Mouse (Mus musculus): ENCODE results near the gene Man2c1. TPM values are rescaled to one million over a fixed set of nuclear protein-coding genes. Genes with fewer than 3 reads are reported as not detected.

Gene Man2c1
- polyA plus RNA-seq, 1 experiment: 101 TPM

- TF ChIP-seq CTCF (IDR thresholded peaks at IDR 0.05; ENCODE audit: control insufficient read depth, insufficient read depth, low read length): no peak
- no peak for TF ChIP-seq POLR2A (IDR thresholded peaks at IDR 0.05; ENCODE audit: borderline replicate concordance, control insufficient read depth, low read depth, low read length)
- Histone ChIP-seq H3K4me3 (replicated peaks; ENCODE audit: control insufficient read depth, low read depth, low read length) (no peak overlapping the region), H3K27ac (ENCODE audit: control insufficient read depth, insufficient read depth, low read depth, low read length, poor library complexity) (no peak overlapping the region), H3K4me1 (ENCODE audit: control insufficient read depth, insufficient read depth, low read length) (no peaks in the 10 kb centered on the region)
- WGBS: 55% methylated on average over 2 of the region's 2 CpGs
Observed at GRCm38 (mm10) chr9:57163137-57163536, 32.6 kb downstream of the Man2c1 start.

DNA sequence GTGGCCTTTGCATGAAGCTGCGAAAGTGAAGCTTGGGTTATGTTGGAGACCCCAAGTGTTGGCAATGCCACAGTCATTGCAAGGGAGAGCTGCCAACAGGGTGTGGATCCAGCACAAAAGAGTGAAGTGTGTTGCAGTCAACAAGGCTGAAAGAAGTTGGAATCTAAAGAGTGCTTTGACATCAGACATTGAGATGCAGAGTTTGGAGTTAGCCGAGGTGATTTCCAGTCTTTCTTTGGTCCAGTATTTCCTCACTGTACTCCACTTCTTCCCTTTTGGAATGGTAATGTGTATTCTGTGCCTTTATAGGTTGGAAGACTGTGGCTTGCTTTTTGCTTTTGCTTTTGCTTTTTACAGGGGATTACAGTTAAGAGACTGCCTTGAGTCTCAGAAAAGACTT lies 35.7 kb downstream of the Man2c1 start:
- TF ChIP-seq POLR2A (IDR thresholded peaks at IDR 0.05; ENCODE audit: borderline replicate concordance, control insufficient read depth, low read depth, low read length) (no peak), CTCF (IDR thresholded peaks at IDR 0.05; ENCODE audit: control insufficient read depth, insufficient read depth, low read length) (no peak)
- Histone ChIP-seq H3K4me3 (replicated peaks; ENCODE audit: control insufficient read depth, low read depth, low read length) (no peak overlapping the region), H3K4me1 (ENCODE audit: control insufficient read depth, insufficient read depth, low read length) (no peaks in the 10 kb centered on the region), H3K27ac (ENCODE audit: control insufficient read depth, insufficient read depth, low read depth, low read length, poor library complexity) (no peak overlapping the region)
- 91% methylated on average over 2 of the region's 2 CpGs for WGBS

DNA sequence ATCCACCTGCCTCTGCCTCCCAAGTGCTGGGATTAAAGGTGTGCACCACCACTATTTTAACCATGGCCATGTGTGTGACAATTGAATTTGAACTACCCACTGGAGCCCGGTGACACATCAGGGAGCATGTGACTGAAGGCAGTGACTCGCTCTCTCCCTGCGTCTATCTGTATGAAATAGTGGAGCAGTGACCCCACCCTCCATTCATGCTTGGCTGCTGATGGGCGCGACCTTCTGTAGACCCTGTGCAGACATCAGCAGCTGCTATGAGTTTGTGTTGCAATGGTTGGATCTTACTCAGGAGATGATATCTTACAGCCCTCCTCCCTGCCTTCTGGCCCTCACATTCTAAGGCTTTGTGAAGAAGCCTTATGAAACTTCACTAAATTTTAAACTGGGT lies 37.9 kb downstream of the Man2c1 start:
- TF ChIP-seq POLR2A (IDR thresholded peaks at IDR 0.05; ENCODE audit: borderline replicate concordance, control insufficient read depth, low read depth, low read length) (no peak), CTCF (IDR thresholded peaks at IDR 0.05; ENCODE audit: control insufficient read depth, insufficient read depth, low read length) (no peak)
- Histone ChIP-seq H3K4me1 (ENCODE audit: control insufficient read depth, insufficient read depth, low read length) (no peaks in the 10 kb centered on the region), H3K4me3 (replicated peaks; ENCODE audit: control insufficient read depth, low read depth, low read length) (no peak overlapping the region), H3K27ac (ENCODE audit: control insufficient read depth, insufficient read depth, low read depth, low read length, poor library complexity) (no peak overlapping the region)
- WGBS: 81% methylated on average over 5 of the region's 5 CpGs

Other genes starting within 250 kb of the Man2c1 start
- 2.4 and 3.4 TPM in 2 replicates for gene Snx33, start 202.3 kb upstream of the Man2c1 start, polyA plus RNA-seq (2011; ENCODE audit: insufficient read depth, insufficient read length, low replicate concordance, missing spikeins)
- 36.0 and 83.1 TPM in 2 replicates for gene Imp3, start 193.2 kb upstream of the Man2c1 start, polyA plus RNA-seq (2011; ENCODE audit: insufficient read depth, insufficient read length, low replicate concordance, missing spikeins)
- gene Snupn, start 179.8 kb upstream of the Man2c1 start, polyA plus RNA-seq (2011; ENCODE audit: insufficient read depth, insufficient read length, low replicate concordance, missing spikeins): 5.2 and 14.9 TPM in 2 replicates
- 3.3 and 6.0 TPM in 2 replicates for gene Ptpn9, start 135.8 kb upstream of the Man2c1 start, polyA plus RNA-seq (2011; ENCODE audit: insufficient read depth, insufficient read length, low replicate concordance, missing spikeins)
- gene Sin3a, start 58.6 kb upstream of the Man2c1 start, polyA plus RNA-seq (2011; ENCODE audit: insufficient read depth, insufficient read length, low replicate concordance, missing spikeins): 14.5 and 29.2 TPM in 2 replicates
- 8.8 and 17.9 TPM in 2 replicates for gene Neil1, start 17.6 kb downstream of the Man2c1 start, polyA plus RNA-seq (2011; ENCODE audit: insufficient read depth, insufficient read length, low replicate concordance, missing spikeins)
- 38.6 and 97.6 TPM in 2 replicates for gene Commd4, start 27.6 kb downstream of the Man2c1 start, polyA plus RNA-seq (2011; ENCODE audit: insufficient read depth, insufficient read length, low replicate concordance, missing spikeins)
- gene Trcg1, start 105.9 kb downstream of the Man2c1 start, polyA plus RNA-seq (2011; ENCODE audit: insufficient read depth, insufficient read length, low replicate concordance, missing spikeins): not detected in 2 replicates
- 31.0 and 34.4 TPM in 2 replicates for gene 1700017B05Rik, start 131.9 kb downstream of the Man2c1 start, polyA plus RNA-seq (2011; ENCODE audit: insufficient read depth, insufficient read length, low replicate concordance, missing spikeins)

Data from bone marrow, adult 2 months (tissue).